Mouse (Mus musculus) E14TG2a.4 (cell line): ENCODE measurements around the gene F2rl2.

ENCODE experiments used
- CTCF ChIP-seq: conservative IDR thresholded peaks from 2 replicates; pipeline ENCODE4 v1.5.1; 2014; ENCODE audit warnings: low read length
- NANOG ChIP-seq: IDR thresholded peaks from 2 replicates; pipeline ENCODE4 v1.6.1; 2014; ENCODE audit warnings: borderline replicate concordance, low read length, mixed read lengths
- POU5F1 ChIP-seq: IDR thresholded peaks from 2 replicates; pipeline ENCODE4 v1.6.1; 2014; ENCODE audit warnings: low read length, borderline replicate concordance

DNA sequence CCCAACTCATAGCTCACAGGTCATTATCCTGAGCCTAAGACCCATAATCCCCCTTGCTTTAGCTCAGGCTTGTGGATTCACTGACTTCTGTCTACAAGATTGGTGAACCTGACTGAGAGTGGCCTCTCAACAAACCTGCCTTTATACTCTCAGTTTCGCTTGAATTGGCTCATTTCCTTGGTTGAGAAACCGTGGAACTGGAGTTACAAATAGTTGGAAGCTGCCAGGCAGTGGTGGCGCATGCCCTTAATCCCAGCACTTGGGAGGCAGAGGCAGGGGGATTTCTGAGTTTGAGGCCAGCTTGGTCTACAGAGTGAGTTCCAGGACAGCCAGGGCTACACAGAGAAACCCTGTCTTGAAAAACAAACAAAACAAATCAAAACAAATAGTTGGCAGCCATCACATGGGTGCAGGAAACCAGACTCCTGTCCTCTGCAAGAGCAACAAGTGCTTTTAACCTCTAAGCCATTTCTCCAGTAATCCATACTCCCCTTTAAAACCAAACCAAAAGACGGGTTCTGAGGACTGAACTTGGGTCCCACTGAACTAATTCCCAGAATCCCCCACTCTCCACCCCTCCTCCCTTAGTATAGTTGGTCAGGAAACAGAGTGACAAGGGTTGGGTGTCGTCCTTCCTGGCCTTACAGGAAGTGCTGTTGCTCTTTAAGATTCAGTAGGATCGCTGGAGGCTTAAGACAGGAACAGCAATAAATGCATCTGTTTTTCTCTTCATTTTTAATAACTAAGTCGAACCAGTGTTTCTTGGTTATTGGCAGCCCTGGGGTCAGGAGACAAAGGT, 44.6 kb upstream of the F2rl2 start:
- TF ChIP-seq CTCF (no peak), NANOG (no peak), POU5F1 (no peak)
